Mouse (Mus musculus): ENCODE measurements at regions not wholly inside any gene's neighbourhood (a gene's known extent, or its start where the extent isn't known, plus 50 kb on each side); places are given as distances from the start of the nearest gene placed in this dataset.
"Not testable (repeated sequence)": the region's sequence is repeated elsewhere in the genome, so short reads cannot be mapped to it uniquely, and the experiment has no call there.

DNA sequence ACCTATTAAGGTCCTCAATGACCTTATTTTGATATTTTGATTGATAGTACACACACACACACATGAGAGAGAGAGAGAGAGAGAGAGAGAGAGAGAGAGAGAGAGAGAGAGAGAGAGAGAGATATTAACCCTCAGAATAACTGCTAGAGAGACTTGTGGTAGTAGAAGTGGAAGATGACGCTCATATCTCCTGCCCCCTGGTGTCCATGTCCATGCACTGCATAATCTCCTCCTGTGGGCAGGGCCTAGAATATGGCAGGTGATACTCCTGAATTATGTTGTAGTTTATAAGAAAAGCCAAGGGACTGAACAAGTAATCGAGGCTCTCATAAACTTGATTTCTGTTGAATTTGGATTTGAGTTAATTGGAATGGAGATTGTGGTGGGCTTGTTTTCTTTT lies 712.3 kb downstream of the Dad1 start:
- not testable (repeated sequence) for H3K36me3 ChIP-seq (ENCODE audit: insufficient read depth, low read length); H3K27me3 ChIP-seq (replicated peaks; ENCODE audit: insufficient read depth, low read length); H3K4me2 ChIP-seq (replicated peaks; ENCODE audit: low read depth, low read length); H3K9me3 ChIP-seq (ENCODE audit: low read length); ATAC-seq; H3K27ac ChIP-seq (ENCODE audit: low read length); H3K4me1 ChIP-seq (ENCODE audit: insufficient read depth, low read depth, low read length); H3K4me3 ChIP-seq (ENCODE audit: low read depth, low read length); H3K9ac ChIP-seq (replicated peaks; ENCODE audit: low read depth); DNase-seq (ENCODE audit: low spot score)
- 59% methylated on average over 2 of the region's 2 CpGs for WGBS
- TF ChIP-seq CTCF (IDR thresholded peaks at IDR 0.05), result peak; percentile 43

DNA sequence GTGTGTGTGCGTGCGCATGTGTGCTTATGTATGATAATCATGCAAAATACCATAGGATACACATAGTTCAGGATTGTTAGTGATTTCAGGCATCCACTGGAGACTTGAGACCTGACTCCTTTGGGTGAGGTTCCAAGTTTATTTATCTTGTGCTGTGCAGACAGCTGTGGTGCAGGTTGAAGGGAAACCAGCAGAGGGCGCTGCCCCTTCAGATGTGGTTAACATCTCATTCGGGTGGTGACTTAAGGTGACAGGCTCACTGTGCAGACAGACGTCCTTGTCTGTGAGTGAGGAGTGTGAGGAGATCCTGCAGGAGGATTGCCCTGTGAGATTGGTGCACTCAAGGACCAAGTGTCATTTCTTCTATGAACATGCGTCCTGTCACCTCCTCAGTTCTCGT lies 716.0 kb downstream of the Dad1 start:
- ATAC-seq; H3K27me3 ChIP-seq (replicated peaks; ENCODE audit: insufficient read depth, low read length); H3K4me2 ChIP-seq (replicated peaks; ENCODE audit: low read depth, low read length); H3K4me3 ChIP-seq (ENCODE audit: low read depth, low read length); H3K9me3 ChIP-seq (ENCODE audit: low read length); H3K36me3 ChIP-seq (ENCODE audit: insufficient read depth, low read length); DNase-seq (ENCODE audit: low spot score); H3K9ac ChIP-seq (replicated peaks; ENCODE audit: low read depth); H3K27ac ChIP-seq (ENCODE audit: low read length); H3K4me1 ChIP-seq (ENCODE audit: insufficient read depth, low read depth, low read length): not testable (repeated sequence)
- WGBS, result 55% methylated on average over 7 of the region's 7 CpGs

DNA sequence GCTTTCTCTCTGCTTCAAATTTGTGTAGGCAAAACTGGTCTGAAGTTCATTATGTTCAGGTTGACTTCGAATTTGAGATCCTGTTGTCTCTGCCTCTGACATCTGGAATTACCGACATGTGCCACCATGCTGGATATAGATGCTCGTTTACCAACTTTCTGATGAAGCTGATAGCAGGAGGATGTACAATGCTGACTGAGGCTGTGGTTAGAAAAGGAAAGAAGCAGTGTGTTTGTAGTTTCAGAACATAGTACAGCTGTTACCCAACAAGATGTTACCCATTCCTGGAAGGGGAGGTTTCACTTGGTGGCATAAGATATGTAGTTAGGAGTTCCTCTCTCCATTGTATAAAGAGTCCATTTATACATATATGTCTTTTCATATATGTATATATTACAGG lies 730.5 kb downstream of the Dad1 start:
- ATAC-seq; H3K9ac ChIP-seq (replicated peaks; ENCODE audit: low read depth); H3K9me3 ChIP-seq (ENCODE audit: low read length); H3K4me3 ChIP-seq (ENCODE audit: low read depth, low read length); H3K4me2 ChIP-seq (replicated peaks; ENCODE audit: low read depth, low read length); H3K27me3 ChIP-seq (replicated peaks; ENCODE audit: insufficient read depth, low read length); DNase-seq (ENCODE audit: low spot score); H3K4me1 ChIP-seq (ENCODE audit: insufficient read depth, low read depth, low read length); H3K27ac ChIP-seq (ENCODE audit: low read length); H3K36me3 ChIP-seq (ENCODE audit: insufficient read depth, low read length): not testable (repeated sequence)
- no CpG with 5 or more reads among the region's 3 CpGs for WGBS

DNA sequence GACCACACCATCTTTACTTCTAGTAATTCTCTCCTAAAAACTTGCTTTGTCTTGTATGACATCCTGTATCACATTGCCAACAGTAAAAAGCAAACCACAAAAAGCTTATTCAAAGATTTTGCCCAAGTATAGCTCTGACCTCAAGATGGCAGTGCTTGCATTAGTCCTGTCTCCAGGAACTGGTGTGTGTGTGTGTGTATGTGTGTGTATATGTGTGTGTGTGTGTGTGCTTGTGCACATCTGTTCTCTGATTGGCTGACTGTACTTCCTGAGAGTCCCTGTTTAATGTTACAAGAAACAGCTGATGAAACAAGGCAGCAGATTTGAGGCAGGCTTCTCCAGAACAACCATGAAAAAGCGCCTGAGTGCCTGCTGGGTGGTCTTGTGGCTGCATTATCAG lies 735.0 kb downstream of the Dad1 start:
- H3K27me3 ChIP-seq (replicated peaks; ENCODE audit: insufficient read depth, low read length); H3K27ac ChIP-seq (ENCODE audit: low read length); H3K4me2 ChIP-seq (replicated peaks; ENCODE audit: low read depth, low read length); H3K9me3 ChIP-seq (ENCODE audit: low read length); H3K4me3 ChIP-seq (ENCODE audit: low read depth, low read length); H3K36me3 ChIP-seq (ENCODE audit: insufficient read depth, low read length); ATAC-seq; H3K4me1 ChIP-seq (ENCODE audit: insufficient read depth, low read depth, low read length); DNase-seq (ENCODE audit: low spot score); H3K9ac ChIP-seq (replicated peaks; ENCODE audit: low read depth): not testable (repeated sequence)
- no CpG with 5 or more reads among the region's 1 CpGs for whole genome bisulfite sequencing

DNA sequence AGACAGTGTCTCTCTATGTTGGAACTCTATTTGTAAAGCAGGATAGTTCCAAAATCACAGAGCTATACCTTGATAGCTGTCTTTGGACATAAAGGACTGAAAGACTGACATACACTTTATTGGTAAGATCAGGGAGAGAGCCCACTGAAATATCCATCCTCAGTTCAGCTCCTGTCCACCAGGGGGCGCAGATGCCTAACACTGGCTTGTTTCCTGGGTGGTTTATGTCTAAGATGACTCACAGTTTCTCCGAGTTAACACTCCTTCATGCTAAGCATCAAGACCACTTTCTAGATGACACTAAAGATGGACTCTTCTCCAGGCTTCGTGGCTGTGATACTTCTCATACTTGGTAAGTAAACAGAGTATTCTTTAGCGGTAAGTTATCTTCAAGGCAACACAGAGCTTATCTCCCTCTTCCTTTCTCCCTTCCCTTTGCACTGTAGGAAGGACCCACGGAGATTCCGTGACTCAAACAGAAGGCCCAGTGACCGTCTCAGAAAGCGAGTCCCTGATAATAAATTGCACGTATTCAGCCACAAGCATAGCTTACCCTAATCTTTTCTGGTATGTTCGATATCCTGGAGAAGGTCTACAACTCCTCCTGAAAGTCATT lies 737.2 kb downstream of the Dad1 start:
- whole genome bisulfite sequencing, result no CpG with 5 or more reads among the region's 10 CpGs
- H3K9ac ChIP-seq (replicated peaks; ENCODE audit: low read depth); ATAC-seq; DNase-seq (ENCODE audit: low spot score); H3K4me1 ChIP-seq (ENCODE audit: insufficient read depth, low read depth, low read length); H3K27me3 ChIP-seq (replicated peaks; ENCODE audit: insufficient read depth, low read length); H3K27ac ChIP-seq (ENCODE audit: low read length); H3K4me3 ChIP-seq (ENCODE audit: low read depth, low read length); H3K9me3 ChIP-seq (ENCODE audit: low read length); H3K36me3 ChIP-seq (ENCODE audit: insufficient read depth, low read length); H3K4me2 ChIP-seq (replicated peaks; ENCODE audit: low read depth, low read length): not testable (repeated sequence)

DNA sequence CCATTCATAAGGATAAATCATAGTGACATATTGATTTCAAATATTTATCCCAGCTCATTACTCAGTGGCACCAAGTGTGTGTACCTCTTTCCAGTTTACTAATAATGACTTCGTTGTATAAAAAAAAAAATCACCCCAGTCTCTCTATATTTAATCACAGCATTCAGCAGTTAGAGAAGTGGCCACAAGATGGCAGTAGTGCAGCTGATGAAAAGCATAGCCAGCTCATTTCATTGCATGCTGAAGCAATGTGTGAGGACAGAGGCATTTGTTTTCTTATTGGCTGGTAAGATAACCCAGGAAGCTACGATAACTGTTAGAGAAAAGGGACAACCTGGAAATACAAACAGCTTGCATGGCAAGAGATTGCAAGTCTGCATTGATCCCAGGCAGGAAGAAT lies 748.5 kb downstream of the Dad1 start:
- WGBS, result 34% methylated on average over 1 of the region's 2 CpGs

DNA sequence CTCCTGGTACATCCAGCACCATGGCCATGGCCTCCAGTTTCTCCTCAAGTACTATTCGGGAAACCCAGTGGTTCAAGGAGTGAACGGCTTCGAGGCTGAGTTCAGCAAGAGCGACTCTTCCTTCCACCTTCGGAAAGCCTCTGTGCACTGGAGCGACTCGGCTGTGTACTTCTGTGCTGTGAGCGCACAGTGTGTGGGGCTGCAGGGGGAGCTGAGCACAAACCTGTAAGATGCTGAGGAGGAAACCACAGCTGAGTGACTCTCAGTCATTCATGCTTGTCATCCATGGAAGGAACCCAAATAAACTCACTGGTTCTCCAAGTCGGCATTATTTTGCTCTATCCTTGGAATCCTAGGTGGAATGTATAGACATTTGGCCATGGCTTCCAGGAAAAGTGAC lies 765.5 kb downstream of the Dad1 start:
- not testable (repeated sequence) for H3K9me3 ChIP-seq (ENCODE audit: low read length); H3K27ac ChIP-seq (ENCODE audit: low read length); H3K27me3 ChIP-seq (replicated peaks; ENCODE audit: insufficient read depth, low read length); DNase-seq (ENCODE audit: low spot score); H3K4me2 ChIP-seq (replicated peaks; ENCODE audit: low read depth, low read length); H3K4me3 ChIP-seq (ENCODE audit: low read depth, low read length); H3K4me1 ChIP-seq (ENCODE audit: insufficient read depth, low read depth, low read length); H3K9ac ChIP-seq (replicated peaks; ENCODE audit: low read depth); ATAC-seq; H3K36me3 ChIP-seq (ENCODE audit: insufficient read depth, low read length)
- 88% methylated on average over 5 of the region's 9 CpGs for WGBS

More for the DNA sequence above, 748.5 kb downstream of the Dad1 start:
- H3K36me3 ChIP-seq (ENCODE audit: insufficient read depth, low read length); H3K4me3 ChIP-seq (ENCODE audit: low read depth, low read length); H3K9ac ChIP-seq (replicated peaks; ENCODE audit: low read depth); H3K27me3 ChIP-seq (replicated peaks; ENCODE audit: insufficient read depth, low read length); H3K4me1 ChIP-seq (ENCODE audit: insufficient read depth, low read depth, low read length); ATAC-seq; H3K4me2 ChIP-seq (replicated peaks; ENCODE audit: low read depth, low read length); H3K27ac ChIP-seq (ENCODE audit: low read length); H3K9me3 ChIP-seq (ENCODE audit: low read length): not testable (repeated sequence)
- TF ChIP-seq CTCF (IDR thresholded peaks at IDR 0.05), result peak; percentile 43
- peak; percentile 14 for DNase-seq (ENCODE audit: low spot score)

DNA sequence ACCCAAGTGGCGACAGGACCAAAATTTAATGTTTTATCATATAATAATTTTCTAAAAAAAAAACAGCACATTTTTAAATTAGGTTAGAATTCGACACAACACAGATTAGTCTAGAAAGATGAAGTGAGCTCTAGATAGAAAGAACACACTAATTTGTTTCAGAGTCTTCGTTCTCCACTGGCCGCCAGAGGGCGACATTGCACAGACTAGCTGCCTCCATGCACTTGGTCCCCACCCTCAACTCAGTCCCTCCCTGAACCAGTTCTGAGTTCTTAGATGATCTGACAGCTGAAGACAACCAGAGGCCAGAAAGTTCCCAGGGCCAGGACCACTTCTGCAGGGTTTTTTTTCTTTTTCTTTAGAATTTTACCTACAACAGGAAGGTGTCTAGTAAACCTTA lies 766.3 kb downstream of the Dad1 start:
- H3K9me3 ChIP-seq (ENCODE audit: low read length); ATAC-seq; H3K4me3 ChIP-seq (ENCODE audit: low read depth, low read length); H3K4me1 ChIP-seq (ENCODE audit: insufficient read depth, low read depth, low read length); H3K9ac ChIP-seq (replicated peaks; ENCODE audit: low read depth); DNase-seq (ENCODE audit: low spot score); H3K4me2 ChIP-seq (replicated peaks; ENCODE audit: low read depth, low read length); H3K36me3 ChIP-seq (ENCODE audit: insufficient read depth, low read length); H3K27me3 ChIP-seq (replicated peaks; ENCODE audit: insufficient read depth, low read length); H3K27ac ChIP-seq (ENCODE audit: low read length): not testable (repeated sequence)
- WGBS, result 27% methylated on average over 5 of the region's 5 CpGs

DNA sequence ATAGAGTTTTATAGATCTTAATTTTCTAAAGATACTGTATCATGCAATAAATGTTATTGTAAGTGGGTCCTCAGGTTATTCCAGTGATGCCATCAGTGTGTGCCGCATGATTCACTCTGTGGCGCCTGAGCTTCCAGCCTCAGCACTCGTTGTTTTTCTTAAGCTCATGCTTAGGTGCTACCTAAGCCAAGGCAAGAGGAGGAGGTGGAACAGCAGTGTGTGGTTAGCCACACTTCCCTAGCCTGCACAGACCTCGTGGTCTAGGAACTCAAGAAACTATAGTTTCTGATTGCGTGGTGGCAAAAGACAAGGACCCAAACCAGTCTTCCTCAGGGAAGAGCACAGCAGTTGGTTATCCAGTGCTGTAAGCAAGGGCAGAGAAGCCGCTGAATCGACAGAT lies 779.7 kb downstream of the Dad1 start:
- ATAC-seq; H3K9ac ChIP-seq (replicated peaks; ENCODE audit: low read depth); H3K4me2 ChIP-seq (replicated peaks; ENCODE audit: low read depth, low read length); H3K27ac ChIP-seq (ENCODE audit: low read length); H3K27me3 ChIP-seq (replicated peaks; ENCODE audit: insufficient read depth, low read length); H3K36me3 ChIP-seq (ENCODE audit: insufficient read depth, low read length); DNase-seq (ENCODE audit: low spot score); H3K4me3 ChIP-seq (ENCODE audit: low read depth, low read length); H3K4me1 ChIP-seq (ENCODE audit: insufficient read depth, low read depth, low read length); H3K9me3 ChIP-seq (ENCODE audit: low read length): not testable (repeated sequence)
- 87% methylated on average over 7 of the region's 7 CpGs for WGBS

DNA sequence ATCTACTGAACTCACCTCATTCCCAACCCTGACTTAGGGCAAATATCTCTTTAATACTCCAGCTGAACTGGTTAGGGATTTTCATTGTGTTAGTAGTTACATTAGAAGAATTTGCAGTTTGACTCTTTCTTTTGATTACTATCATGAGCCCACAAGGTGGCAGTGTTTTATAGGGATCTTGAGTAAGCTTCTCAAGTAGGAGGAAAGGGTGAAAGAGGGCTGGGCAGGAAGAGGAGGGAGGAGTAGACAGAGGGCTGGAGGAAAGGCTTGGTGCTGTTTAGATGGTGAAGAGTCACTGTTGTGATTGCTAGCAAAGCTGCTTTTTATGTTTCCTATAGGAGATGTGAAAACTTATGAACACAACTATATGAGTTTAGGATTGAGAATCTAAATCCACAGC lies 793.1 kb downstream of the Dad1 start:
- not testable (repeated sequence) for H3K27me3 ChIP-seq (replicated peaks; ENCODE audit: insufficient read depth, low read length); H3K9me3 ChIP-seq (ENCODE audit: low read length); H3K36me3 ChIP-seq (ENCODE audit: insufficient read depth, low read length); H3K4me2 ChIP-seq (replicated peaks; ENCODE audit: low read depth, low read length); ATAC-seq; H3K4me1 ChIP-seq (ENCODE audit: insufficient read depth, low read depth, low read length); DNase-seq (ENCODE audit: low spot score); H3K27ac ChIP-seq (ENCODE audit: low read length); H3K4me3 ChIP-seq (ENCODE audit: low read depth, low read length); H3K9ac ChIP-seq (replicated peaks; ENCODE audit: low read depth)

Data from lung, postnatal 0 days (tissue).